Mouse (Mus musculus) CD4-positive, CD25-positive, alpha-beta regulatory T cell, adult 4 months (primary cell): ENCODE data around the gene Baz1a. TPM values are rescaled to one million over a fixed set of nuclear protein-coding genes. Genes with fewer than 3 reads are reported as not detected.
"Not testable (repeated sequence)": the region's sequence is repeated elsewhere in the genome, so short reads cannot be mapped to it uniquely, and the experiment has no call there.

ENCODE experiments used
- ATAC-seq: one replicate; pipeline ENCODE4 v1.8.0; 2017
- polyA plus RNA-seq, 2 experiments: library from polyadenylated mRNA; unstranded; fragments of 100-300 nt; shearing (Covaris generic); gene quantifications; one replicate each; pipeline ENCODE4 v1.2.1; 2017

The Baz1a gene
- polyA plus RNA-seq, 2 experiments from 2014 or later = 25.3 to 26.2 TPM

DNA sequence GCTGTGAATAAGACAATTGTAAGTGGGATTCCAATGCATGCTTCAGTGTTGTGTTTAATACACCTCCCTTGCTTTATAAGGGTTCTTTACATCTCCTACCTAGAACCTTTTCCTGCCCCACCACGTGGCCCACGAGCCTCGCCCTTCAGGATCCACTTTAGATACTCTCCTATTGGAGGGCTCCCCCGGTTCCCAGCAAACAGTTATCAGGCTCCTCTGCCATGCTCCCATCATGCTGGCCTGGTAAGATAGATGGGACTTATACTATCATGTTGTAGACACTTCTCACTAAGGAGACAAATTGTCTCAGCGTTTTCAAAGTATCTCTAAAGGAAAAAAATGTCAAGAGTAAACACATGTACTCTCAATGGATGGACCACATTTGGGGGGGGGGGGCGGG, 33.6 kb downstream of the Baz1a start:
- no peak for ATAC-seq

DNA sequence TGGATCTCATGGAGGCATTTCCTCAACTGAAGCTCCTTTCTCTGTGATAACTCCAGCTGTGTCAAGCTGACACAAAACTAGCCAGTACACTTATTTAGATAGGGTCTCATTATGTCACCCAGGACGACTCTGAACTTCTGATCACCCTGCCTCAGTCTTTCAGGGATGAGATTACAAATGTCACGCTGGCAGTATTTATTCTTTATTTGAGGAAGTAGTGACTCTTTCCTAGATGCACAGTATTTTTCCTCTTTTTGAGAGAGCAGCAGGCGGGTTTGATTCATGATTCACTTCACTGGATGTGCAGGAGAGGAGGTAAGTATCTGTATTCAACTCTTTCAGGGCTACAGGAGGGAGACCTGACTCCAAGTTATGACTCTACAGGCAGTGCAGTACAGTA, 45.1 kb downstream of the Baz1a start:
- no peak for ATAC-seq

DNA sequence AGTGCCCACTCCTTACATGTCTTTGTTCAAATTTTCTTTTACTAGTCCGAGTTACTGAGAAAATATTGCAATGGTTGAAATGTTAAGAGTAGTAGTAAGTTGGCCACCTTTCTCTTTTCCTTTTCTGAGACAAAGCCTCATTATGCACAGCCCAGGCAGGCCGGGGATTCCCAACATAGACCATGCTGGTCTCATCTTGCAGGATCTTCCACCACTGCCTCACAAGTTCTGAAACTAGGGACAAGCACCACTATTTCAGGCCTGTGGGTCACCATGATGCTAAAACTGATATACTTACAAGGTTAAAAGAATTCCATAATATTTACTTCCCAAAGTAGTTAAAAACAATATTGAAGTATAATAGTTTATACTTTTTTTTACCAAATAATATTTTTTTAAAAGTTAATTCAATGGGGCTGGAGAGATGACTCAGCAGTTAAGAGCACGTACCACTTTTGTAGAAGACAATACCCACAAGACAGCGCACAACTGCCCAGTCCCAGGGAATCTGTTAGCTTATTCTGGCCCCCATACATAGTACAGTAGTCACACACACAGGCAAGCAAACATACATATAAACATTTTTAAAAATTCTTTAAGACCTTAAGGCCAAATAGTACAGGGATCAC, 48.5 kb downstream of the Baz1a start:
- ATAC-seq = no peak

DNA sequence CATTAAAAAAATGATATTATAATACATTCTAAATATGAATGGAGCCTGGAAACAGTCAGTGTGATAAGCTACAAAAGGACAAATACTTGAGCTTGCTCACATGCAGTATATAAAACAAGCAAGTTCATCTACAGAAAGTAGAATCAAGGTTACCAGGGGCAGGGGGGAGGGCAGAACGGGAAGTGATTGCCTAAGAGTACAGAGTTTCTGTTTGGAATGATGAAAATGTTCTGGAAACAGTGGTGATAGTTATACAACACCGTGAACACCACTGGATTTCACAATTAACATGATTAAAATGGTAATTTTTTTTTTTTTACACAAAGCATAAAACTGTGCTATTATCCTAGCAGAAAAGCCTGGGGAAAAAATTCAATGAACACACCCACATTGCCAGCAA, 54.6 kb downstream of the Baz1a start:
- no peak for ATAC-seq

DNA sequence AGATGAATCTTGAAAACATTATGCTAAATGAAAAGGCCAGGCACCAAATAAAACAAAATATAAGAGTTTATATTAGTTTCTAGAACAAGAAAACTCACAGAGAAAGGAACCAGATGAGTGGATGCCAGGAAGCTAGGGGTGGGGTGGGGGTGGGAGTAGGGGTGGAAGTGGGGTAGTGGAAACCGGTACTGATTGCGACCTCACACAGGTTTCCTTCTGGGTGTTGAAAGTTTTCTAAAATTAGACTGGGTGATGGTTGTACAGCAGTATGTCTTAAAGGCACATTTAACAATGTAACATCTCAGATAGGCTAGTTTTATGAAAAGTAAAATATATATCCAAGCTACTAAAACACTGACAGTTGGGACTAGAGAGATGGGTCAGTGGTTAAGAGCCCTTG, 57.2 kb downstream of the Baz1a start:
- peak; percentile 29 for ATAC-seq

DNA sequence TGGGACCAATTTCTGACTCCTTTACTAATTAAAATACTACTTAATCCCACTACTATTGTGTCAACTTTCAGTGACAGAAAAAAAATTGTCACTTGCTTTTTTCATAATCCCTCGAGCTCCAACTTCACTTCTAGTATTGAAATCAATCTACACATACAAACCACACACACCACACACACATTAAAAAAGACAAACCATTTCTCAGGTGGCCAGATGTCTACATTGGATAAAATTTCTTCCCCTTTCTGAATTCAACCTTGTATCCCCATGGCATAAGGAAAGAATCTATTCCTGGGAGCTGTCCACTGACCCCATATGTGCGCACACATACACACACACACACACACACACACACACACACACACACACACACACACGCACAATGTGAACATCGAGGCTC, 57.7 kb downstream of the Baz1a start:
- no peak for ATAC-seq

DNA sequence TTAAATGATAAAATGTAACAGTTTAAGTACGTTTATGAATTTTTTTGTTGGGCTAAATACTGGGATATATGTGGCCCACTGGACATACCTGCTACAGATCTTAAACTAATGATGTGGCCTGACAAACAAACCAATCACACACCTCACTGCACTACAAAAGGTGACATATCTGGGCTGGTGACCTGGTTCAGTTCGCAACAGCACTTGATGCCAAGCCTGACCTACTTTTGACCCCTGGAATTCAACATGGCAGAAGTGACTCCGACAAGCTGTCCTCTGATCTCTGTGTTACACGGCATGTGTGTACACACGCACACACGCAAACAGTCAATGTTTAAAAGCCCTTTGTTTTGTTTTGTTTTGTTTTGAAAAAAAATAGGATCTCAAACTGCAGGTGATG, 68.0 kb downstream of the Baz1a start:
- no peak for ATAC-seq

DNA sequence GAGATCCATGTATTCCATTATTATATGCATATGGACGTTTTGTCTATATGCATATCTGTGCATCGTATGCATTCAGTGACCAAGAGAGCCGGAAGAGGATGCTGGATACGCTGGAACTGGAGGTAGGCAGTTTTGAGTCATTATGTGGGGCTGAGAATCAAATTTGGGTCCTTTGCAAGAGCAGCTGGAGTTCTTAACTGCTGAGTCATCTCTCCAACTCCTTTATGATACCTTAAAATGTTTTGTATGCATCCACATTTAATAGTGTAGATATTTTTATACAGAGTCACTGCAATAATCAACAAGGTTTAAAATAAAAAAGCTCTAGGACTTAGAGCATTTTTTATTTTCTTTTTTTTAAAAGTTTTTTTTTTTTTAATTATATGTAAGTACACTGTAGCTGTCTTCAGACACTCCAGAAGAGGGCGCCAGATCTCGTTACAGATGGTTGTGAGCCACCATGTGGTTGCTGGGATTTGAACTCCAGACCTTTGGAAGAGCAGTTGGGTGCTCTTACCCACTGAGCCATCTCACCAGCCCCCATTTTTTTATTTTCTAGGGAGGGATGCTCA, 71.5 kb downstream of the Baz1a start:
- not testable (repeated sequence) for ATAC-seq

DNA sequence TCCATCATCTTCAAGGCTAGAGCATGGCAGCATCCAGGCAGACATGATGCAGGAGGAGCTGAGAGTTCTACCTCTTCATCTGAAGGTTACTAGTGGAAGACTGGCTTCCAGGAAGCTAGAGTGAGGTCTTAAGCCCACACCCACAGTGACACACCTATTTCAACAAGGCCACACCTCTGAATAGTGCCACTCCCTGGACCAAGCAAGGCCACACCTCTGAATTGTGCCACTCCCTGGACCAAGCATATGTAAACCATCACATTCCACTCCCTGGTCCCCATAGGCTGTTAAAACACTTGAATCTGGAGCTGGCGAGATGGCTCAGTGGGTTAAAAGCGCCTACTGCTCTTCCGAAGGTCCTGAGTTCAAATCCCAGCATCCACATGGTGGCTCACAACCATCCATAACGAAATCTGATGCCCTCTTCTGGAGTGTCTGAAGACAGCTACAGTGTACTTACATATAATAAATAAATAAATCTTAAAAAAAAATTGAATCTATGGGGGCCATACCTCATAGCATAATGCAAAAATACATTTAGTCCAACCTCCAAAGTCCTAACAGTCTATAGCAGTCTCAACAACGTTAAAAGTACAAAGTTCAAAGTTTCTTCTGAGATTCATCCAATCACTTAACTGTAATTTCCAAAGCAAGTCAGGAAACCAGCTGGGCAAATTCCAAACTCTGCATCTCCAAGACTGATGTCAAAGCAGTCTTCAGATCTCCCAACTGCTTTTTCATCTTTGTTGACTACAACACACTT, 76.4 kb downstream of the Baz1a start:
- ATAC-seq = not testable (repeated sequence)

DNA sequence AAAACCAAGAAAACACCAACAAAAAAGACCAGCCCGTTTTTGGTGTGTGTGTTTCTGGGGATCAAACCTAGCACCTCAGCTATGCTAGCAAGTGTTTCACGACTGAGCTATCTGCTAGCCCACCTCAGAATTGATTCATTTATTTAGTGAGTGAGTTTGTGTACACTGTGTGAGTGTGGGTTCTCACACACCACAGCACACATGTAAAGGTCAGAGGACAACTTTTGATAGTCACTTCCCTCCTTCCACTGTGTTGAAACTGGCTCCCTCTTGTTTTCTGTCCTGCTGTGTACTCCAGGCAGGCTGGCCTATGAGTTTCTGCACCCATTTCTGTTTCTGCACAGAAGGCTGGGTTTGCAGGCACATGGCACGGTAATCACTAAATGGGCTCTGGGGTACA, 103.8 kb downstream of the Baz1a start:
- no peak for ATAC-seq

DNA sequence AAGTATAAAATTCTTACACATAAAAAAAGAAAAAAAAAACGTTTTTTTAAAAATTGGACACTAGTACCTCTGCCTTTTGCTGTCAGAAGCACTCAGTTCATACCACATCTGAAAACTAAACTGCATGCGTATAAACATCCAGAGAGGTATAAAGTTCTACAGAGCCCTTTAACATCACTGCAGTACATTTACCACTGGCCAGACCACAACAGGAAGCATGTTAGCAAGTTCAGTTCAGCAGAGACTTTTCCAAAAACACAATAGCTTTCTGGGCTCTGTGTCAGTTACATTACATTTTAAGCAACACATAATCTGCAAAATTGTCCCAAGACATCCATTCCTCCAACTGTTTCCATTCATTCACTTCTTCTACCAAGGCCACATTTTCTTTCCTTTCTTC, 121.6 kb downstream of the Baz1a start:
- ATAC-seq = not testable (repeated sequence)

DNA sequence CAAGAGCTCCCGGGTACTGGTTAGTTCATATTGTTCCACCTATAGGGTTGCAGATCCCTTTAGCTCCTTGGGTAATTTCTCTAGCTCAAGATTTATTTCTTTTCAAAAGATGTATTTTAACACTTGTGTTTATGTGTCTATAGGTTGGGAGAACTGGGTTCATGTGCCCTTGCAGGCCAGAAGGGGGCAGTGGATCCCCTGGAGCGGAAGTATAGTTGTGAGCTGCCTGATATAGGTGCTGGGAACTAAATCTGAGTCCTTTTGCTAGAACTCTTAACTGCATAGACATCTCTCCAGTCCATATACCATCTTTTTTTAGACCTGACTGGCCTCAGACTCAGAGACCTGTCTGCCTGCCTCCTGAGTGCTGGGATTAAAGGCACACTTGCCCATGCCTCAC, 123.7 kb downstream of the Baz1a start:
- no peak for ATAC-seq

DNA sequence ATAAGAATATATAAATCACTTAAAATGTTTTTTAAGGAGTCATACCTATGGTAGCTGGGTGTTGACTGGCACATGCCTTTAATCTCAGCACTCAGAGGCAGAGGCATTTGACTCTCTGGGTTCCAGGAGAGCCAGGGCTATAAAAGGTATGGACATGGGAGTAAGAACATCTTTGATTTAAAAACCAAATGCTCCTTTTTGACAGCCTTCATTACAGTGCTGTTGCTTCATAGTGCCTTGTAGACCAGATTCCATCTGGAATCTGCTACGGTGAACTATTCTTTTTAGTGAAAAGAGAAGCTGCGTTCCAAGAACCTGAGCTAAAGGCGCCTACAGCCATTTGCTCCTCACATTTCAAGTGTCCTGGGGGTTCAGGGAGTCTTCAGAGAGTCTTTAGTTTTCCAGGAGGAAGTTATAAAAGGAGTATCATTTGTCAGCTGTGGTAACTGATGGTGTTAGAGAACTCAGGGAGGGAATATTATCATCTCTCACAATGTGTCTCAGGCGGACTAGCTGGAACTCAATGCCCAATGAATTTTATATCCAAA, 126.5 kb downstream of the Baz1a start:
- no peak for ATAC-seq

DNA sequence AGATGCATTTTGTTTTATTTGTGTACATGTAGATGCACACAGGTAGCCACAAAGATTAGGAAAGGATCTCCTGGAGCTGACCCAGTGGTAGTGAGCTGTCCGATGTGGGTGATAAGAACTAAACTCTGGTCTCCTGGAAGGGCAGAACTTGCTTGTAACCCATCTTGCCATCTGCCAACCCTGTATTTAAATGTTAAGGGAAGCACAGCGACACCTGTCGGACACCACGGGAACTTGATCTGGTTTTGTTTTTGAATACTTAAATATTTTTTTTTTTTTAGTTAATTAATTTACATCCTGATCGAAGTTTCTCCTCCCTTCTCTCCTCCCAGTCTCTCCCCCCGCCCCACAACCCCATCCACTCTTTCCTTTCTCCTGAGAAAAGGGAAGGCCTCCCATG, 134.5 kb downstream of the Baz1a start:
- ATAC-seq = peak; percentile 78

DNA sequence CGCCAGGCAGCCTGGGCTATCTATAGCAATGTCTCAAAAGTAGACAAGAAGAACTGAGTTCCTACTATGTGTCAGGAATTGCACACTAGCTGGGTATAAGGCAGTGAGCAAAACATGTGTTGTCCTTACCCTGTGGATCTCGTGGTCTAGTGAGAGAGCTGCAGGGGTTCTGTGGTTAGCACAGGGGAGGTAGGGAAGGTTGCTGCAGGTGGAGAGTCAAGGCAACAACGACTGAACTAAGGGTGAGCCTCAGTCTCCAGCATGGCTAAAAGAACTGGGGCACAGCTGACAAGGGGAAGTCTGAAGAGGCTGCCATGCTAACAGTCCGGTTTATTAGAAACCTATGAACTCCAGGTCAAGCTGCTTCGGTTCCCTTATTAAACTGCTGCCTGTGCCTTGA, 134.9 kb downstream of the Baz1a start:
- ATAC-seq = no peak

DNA sequence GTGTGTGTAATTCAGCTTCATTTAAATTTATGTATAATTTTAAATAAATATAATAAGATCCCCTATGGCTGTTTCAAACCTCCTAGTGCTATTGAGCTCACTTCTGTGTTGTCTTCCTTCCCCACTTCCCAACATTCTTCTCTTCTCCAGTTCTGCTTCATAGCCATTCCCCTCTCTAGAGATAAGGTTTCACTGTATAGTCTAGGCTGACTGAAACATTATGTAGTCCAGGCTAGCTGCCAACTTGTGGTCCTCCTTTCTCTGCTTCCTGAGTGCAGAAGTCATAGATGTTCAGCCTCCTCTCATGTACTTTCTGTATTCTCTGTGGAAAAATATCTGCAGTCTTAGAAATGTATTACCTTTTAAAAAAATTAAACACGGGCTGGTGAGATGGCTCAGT, 136.3 kb downstream of the Baz1a start:
- ATAC-seq = no peak

DNA sequence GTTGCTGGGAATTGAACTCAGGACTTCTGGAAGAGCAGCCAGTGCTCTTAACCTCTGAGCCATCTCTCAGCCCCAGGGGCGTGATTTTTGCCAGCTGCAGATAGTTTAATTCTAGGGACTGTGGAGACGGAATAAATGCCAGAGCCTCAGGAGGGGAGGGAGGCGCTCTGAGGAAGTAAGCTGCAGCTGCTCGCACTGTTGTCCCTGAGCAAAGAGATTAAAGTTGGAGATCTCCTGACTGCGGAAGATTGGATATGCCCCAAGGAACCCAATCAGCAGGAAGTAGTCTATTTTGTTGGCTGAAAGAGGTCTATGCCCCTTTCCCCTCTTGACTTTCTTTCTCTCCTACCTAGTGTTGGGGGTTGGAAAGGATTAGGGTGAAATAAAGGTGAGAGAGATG, 137.3 kb downstream of the Baz1a start:
- ATAC-seq = no peak

DNA sequence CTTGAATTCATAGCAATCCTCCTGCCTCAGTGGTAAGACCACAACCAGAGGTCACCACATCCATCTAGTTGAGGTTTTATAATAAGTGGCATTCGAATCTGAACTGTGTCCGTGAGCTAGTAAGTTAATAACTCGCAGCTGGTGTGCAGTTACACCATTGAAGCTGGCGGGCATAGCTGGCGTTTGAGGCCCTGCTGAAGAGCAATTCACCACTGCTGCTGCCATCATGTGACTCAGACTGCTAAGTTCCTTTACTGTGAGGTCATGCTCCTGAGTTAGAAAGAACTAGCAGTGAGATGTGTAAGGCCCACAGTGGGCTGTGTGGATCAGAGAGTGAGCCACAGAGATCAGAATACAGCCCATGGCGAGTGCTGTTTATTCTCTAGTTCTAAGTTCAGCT, 139.4 kb downstream of the Baz1a start:
- no peak for ATAC-seq

DNA sequence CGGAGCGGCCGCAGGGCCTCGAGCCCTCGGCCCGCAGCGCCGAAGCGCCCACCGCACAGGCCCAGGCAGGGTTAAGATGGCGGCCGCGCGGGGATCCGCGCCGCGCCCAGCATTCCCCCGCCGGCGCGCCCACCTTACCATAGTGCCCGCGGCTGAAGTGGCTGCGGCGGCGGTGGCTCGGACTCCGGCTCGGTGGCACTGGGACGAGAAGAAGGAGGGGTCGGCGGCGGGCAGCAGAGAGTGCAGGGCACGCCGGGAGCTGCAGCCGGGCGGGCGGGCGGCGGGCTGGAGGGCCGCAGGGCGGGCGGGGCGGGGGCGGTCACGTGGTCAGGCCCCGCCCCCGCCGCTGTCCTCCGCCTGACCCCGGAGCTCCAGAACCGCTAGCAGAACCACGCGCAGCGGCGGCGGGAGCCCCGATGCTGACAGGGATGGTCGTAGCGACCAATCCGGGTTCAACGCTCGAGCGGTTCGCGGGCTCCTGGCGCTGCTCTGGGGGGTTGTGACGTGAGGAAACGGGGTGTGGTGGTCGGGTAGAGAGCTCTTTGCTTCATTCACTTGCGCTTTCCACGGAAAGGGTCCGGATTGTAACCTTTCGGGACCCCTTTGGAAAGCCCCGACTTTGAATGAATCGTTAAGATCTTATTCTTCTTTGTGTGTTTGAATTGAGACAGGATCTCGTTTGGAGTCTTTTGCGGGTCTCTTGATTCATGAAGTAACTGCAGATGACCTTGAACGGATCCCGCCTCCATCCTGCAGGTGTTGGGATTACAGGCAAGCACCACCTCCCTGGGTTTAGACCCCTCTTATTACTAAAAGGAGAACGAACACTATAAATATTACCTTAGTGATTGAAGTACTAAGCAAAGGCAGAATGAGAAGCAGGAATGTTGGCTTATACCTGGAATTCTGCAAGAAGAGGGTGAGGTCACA, 151.3 kb downstream of the Baz1a start, which contains the start of gene Cfl2:
TSS of gene Cfl2 (minus strand) at position 272 of the 930 bp plus-strand sequence.
- ATAC-seq = peak; percentile 74

DNA sequence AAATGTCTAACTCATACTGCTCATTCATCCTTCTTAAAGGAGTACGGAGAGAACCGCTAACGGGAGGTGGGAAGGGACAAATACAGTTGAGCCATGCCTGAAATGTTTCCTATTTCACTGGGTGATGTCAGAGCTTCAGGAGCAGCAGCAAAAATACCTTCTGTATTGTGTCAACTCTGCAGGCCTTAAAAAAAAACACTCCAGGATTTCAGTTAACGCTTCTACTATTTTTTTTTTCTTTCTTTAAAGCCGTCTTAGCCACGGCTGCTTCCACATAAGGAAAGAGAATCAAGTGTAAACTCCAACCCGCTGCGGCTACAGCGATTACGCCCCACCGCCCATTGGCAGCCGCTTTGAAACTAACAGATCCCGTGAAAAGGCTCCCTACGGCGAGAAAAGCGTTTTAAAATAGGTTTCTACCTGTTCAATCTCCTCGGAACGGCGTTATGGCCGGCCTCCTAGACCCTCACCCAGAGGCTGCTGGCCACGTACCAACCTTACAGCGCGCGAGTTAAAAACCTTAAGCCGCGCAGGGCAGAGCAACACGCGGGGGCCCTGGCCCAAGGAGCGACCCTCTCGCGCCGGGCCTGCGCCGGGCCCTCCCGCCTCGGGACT, 152.1 kb downstream of the Baz1a start:
- peak; percentile 58 for ATAC-seq

DNA sequence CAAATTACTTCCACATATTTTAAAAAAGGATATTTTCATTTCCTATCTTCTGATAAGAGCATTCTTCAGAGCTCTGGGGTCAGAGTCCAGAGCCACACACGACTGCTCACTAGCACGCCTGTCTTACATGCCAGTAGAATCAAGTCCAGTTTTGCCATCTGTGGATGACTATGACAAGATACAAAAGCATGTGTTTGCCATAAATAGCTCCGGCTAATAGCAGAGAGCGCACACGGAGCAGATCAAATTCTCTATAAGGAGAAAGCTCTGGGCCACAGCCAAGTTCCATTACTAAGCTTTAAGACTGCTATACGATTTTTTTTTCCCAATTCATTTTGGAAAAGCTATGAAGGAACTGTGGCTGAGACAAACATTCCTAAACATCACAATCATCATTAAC, 154.6 kb downstream of the Baz1a start:
- ATAC-seq = no peak

DNA sequence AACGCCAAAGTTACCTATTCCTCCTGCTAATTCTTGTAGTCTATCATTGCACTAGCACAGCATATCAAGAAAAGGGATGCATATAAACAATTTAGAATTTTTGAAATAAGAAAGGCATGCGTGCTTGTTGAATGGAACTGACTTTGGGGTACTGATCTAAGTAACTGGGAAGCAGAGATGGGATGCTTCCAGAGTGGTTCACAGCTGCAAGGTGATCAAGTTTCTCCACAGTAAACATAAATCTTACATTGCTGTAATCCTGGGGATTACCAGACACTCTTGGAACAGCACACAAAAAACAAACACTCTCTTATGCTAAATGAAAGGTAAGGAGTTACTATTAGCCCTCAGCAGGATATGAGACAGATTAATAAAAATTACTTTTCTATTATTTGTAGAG, 163.6 kb downstream of the Baz1a start:
- ATAC-seq = no peak
